In genomic region chr5:36523219-36523703, GRCm38 (mm10) we compare ENCODE assay signal across 22 mouse cellular contexts. TPM values are rescaled to one million over a fixed set of nuclear protein-coding genes. Genes with fewer than 3 reads are reported as not detected.
DNase-seq lines count a peak whose midpoint lies in the region; ATAC-seq and TF ChIP-seq lines count a peak whose summit lies in the region.
"Had no signal": no experiment of that assay in that cellular context is flagged by ENCODE, and none has a peak within 500 bp of the region (broad histone marks: within the 10 kb centered on the region; RNA-seq: fewer than 3 reads in every experiment).

No protein-coding gene starts in this region.

- no peak for TF ChIP-seq CTCF in heart, adult 2 months (IDR thresholded peaks at IDR 0.05)

- DNase-seq in heart, adult 2 months: no peak
- no peak for DNase-seq in liver, embryonic 11.5 days (ENCODE audit: low spot score)
- no peak for DNase-seq in liver
- DNase-seq in cerebellum, adult 11 months: no peak
- DNase-seq in forebrain, embryonic 10.5 days (ENCODE audit: extremely low spot score, low spot score): no peak
- DNase-seq: adrenal gland, adult 8-10 months; cerebellum, adult 18-20 months; cerebellum, postnatal 14 days; right cerebral cortex, adult 18-20 months; right cerebral cortex, postnatal 4 days; thymus, postnatal 36 days had no signal

- H3K27ac ChIP-seq in heart, embryonic 13.5 days (replicated peaks): peak overlapping the region; percentile 63
- H3K27ac ChIP-seq in heart, adult 2 months: no peak overlapping the region
- peak overlapping the region; percentile 36; the same call in 1 of the 2 replicates for H3K27ac ChIP-seq in liver, embryonic 11.5 days (ENCODE audit: low read depth, low read length)
- peak overlapping the region; percentile 38 for H3K27ac ChIP-seq in liver, embryonic 12.5 days
- H3K27ac ChIP-seq in forebrain, embryonic 10.5 days: no peak overlapping the region
- H3K27ac ChIP-seq: embryonic facial prominence, embryonic 13.5 days; forebrain, embryonic 13.5 days; liver, embryonic 15.5 days; midbrain, embryonic 10.5 days had no signal

- H3K4me3 ChIP-seq in heart, embryonic 13.5 days: no peak overlapping the region
- H3K4me3 ChIP-seq in heart, adult 2 months: no peak overlapping the region
- no peak overlapping the region for H3K4me3 ChIP-seq in liver, embryonic 11.5 days (ENCODE audit: low read depth, low read length)
- no peak overlapping the region for H3K4me3 ChIP-seq in liver, embryonic 12.5 days
- H3K4me3 ChIP-seq in forebrain, embryonic 10.5 days: no peak overlapping the region
- H3K4me3 ChIP-seq: embryonic facial prominence, embryonic 13.5 days; erythroblast, embryonic 14.5 days; forebrain, embryonic 13.5 days; liver, embryonic 15.5 days; midbrain, embryonic 10.5 days had no signal

- H3K79me2 ChIP-seq in heart, adult 2 months (replicated peaks; ENCODE audit: control insufficient read depth, insufficient read depth, low read length): no peaks in the 10 kb centered on the region; the same call in 1 of the 2 replicates

- H3K4me1 ChIP-seq in heart, embryonic 13.5 days: peaks cover 25% of the 10 kb centered on the region
- H3K4me1 ChIP-seq in heart, adult 2 months (ENCODE audit: control insufficient read depth, insufficient read depth, low read length): peaks cover 1% of the 10 kb centered on the region; the same call in 1 of the 2 replicates
- peaks cover 6% of the 10 kb centered on the region; the same call in 1 of the 2 replicates for H3K4me1 ChIP-seq in liver, embryonic 11.5 days (replicated peaks; ENCODE audit: control insufficient read depth, insufficient read depth, low read length)
- H3K4me1 ChIP-seq in liver, embryonic 12.5 days: peaks cover 32% of the 10 kb centered on the region
- H3K4me1 ChIP-seq in forebrain, embryonic 10.5 days: 0 out of 2 replicates have a peak, but pooled peaks cover 3% of the 10 kb centered on the region

- no peak for TF ChIP-seq POLR2A in heart, adult 2 months (IDR thresholded peaks at IDR 0.05; ENCODE audit: insufficient read depth, low read depth, low read length)

- H3K27me3 ChIP-seq in heart, embryonic 13.5 days (replicated peaks): no peaks in the 10 kb centered on the region
- no peaks in the 10 kb centered on the region for H3K27me3 ChIP-seq in heart, adult 2 months (ENCODE audit: control insufficient read depth, insufficient read depth, low read length)
- no peaks in the 10 kb centered on the region for H3K27me3 ChIP-seq in liver, embryonic 11.5 days (replicated peaks; ENCODE audit: control insufficient read depth, insufficient read depth, low read length)
- H3K27me3 ChIP-seq in liver, embryonic 12.5 days (replicated peaks): no peaks in the 10 kb centered on the region
- H3K27me3 ChIP-seq in forebrain, embryonic 10.5 days (ENCODE audit: poor library complexity, severe bottlenecking): no peaks in the 10 kb centered on the region
- H3K27me3 ChIP-seq: embryonic facial prominence, embryonic 13.5 days; forebrain, embryonic 13.5 days; liver, embryonic 15.5 days had no signal

- H3K36me3 ChIP-seq in heart, embryonic 13.5 days: peaks cover 57% of the 10 kb centered on the region
- H3K36me3 ChIP-seq in heart, adult 2 months (ENCODE audit: control insufficient read depth, insufficient read depth, low read length): no peaks in the 10 kb centered on the region
- peaks cover 18% of the 10 kb centered on the region; the same call in 1 of the 2 replicates for H3K36me3 ChIP-seq in liver, embryonic 11.5 days (ENCODE audit: control insufficient read depth, insufficient read depth, low read length)
- peaks cover 69% of the 10 kb centered on the region for H3K36me3 ChIP-seq in liver, embryonic 12.5 days
- H3K36me3 ChIP-seq in forebrain, embryonic 10.5 days (replicated peaks): peaks cover 67% of the 10 kb centered on the region

- intact Hi-C loops in heart, adult 2 months (cut with DNase I): no loop called here

- no peak for ATAC-seq in heart, embryonic 13.5 days (ENCODE audit: extremely low read depth, insufficient number of reproducible peaks, low FRiP score, low TSS enrichment)
- ATAC-seq in liver, embryonic 11.5 days (replicated peaks; ENCODE audit: low FRiP score): peak; percentile 83
- ATAC-seq in liver, embryonic 12.5 days: peak; percentile 73; the same call in 1 of the 2 replicates
- peak; percentile 86 for ATAC-seq in megakaryocyte-erythroid progenitor cell, adult 5-6 weeks (replicated peaks; ENCODE audit: low FRiP score, low TSS enrichment, poor library complexity, severe bottlenecking)
- ATAC-seq: activated CD4-positive, CD25-positive, alpha-beta regulatory T cell, adult 4 months; CD4-positive, CD25-positive, alpha-beta regulatory T cell, adult 4 months; forebrain, embryonic 13.5 days; midbrain, embryonic 16.5 days had no signal

- H3K4me2 ChIP-seq in heart, embryonic 13.5 days: no peak overlapping the region
- H3K4me2 ChIP-seq in liver, embryonic 11.5 days: no peak overlapping the region
- H3K4me2 ChIP-seq in liver, embryonic 12.5 days: no peak overlapping the region
- H3K4me2 ChIP-seq: embryonic facial prominence, embryonic 13.5 days; forebrain, embryonic 13.5 days; liver, embryonic 15.5 days had no signal

- no peaks in the 10 kb centered on the region for H3K9me3 ChIP-seq in heart, embryonic 13.5 days
- H3K9me3 ChIP-seq in liver, embryonic 11.5 days (ENCODE audit: control insufficient read depth, low read length): no peaks in the 10 kb centered on the region
- H3K9me3 ChIP-seq in liver, embryonic 12.5 days (replicated peaks): no peaks in the 10 kb centered on the region
- H3K9me3 ChIP-seq in forebrain, embryonic 10.5 days: no peaks in the 10 kb centered on the region
- H3K9me3 ChIP-seq: embryonic facial prominence, embryonic 13.5 days; forebrain, embryonic 13.5 days; liver, embryonic 15.5 days; midbrain, embryonic 10.5 days had no signal

- no peak for TF ChIP-seq EP300 in heart, adult 2 months (IDR thresholded peaks at IDR 0.05; ENCODE audit: insufficient read depth, low read depth, low read length)

- H3K9ac ChIP-seq in heart, embryonic 13.5 days: no peak overlapping the region
- no peak overlapping the region for H3K9ac ChIP-seq in heart, adult 2 months (ENCODE audit: low read depth, low read length)
- H3K9ac ChIP-seq in liver, embryonic 11.5 days (ENCODE audit: low read depth, low read length): no peak overlapping the region
- H3K9ac ChIP-seq in liver, embryonic 12.5 days: no peak overlapping the region
- H3K9ac ChIP-seq: embryonic facial prominence, embryonic 13.5 days; forebrain, embryonic 13.5 days; liver, embryonic 15.5 days had no signal

- WGBS in heart, embryonic 13.5 days: 44% methylated on average over 5 of the region's 5 CpGs
- 39% methylated on average over 5 of the region's 5 CpGs for whole genome bisulfite sequencing in heart, adult 2 months
- 49% methylated on average over 5 of the region's 5 CpGs for WGBS in liver, embryonic 11.5 days
- WGBS in liver, embryonic 12.5 days (ENCODE audit: insufficient replicate concordance): 34% methylated on average over 5 of the region's 5 CpGs
- WGBS in forebrain, embryonic 10.5 days: 92% methylated on average over 5 of the region's 5 CpGs

RNA-seq across cellular contexts. Expression of gene Ccdc96, which starts 38.9 kb away (rescaled TPM):
- polyA plus RNA-seq in heart, embryonic 13.5 days (2015; fragmentation: Nextera tagmentation; extraction: Ambion mirVana): 0.23 and 0.27 TPM in 2 replicates
- total RNA-seq in heart, adult 2 months (2021): under 1 TPM; 0.21 to 0.39 TPM
- 0.09 and 0.14 TPM in 2 replicates for polyA plus RNA-seq in heart, adult 2 months (2012; rRNA removed)
- 0.26 and 0.34 TPM in 2 replicates for polyA plus RNA-seq in liver, embryonic 11.5 days (2014; fragmentation: Nextera tagmentation; extraction: Ambion mirVana)
- 0.25 and 0.31 TPM in 2 replicates for polyA plus RNA-seq in liver, embryonic 12.5 days (2016; fragmentation: Nextera tagmentation; extraction: Ambion mirVana)
- total RNA-seq in megakaryocyte-erythroid progenitor cell, adult 5-6 weeks (2014; fragmentation: Nextera tagmentation): 0.50 TPM in 1 of 2 replicates, not detected in the other
- total RNA-seq in megakaryocyte-erythroid progenitor cell, adult 5-6 weeks (2017): 0.19 and 1.2 TPM in 2 replicates
- 3.6 and 3.8 TPM in 2 replicates for polyA plus RNA-seq in forebrain, embryonic 10.5 days (2016; fragmentation: Nextera tagmentation; extraction: Ambion mirVana)
- polyA plus RNA-seq: activated CD4-positive, CD25-positive, alpha-beta regulatory T cell, adult 4 months; CD4-positive, CD25-positive, alpha-beta regulatory T cell, adult 4 months had no signal

RNA-seq across cellular contexts. Expression of gene Tada2b, which starts 39.2 kb away (rescaled TPM):
- 1.4 and 1.6 TPM in 2 replicates for polyA plus RNA-seq in heart, embryonic 13.5 days (2015; fragmentation: Nextera tagmentation; extraction: Ambion mirVana)
- 10 to 100 TPM; 13.5 to 16.9 TPM for total RNA-seq in heart, adult 2 months (2021)
- polyA plus RNA-seq in heart, adult 2 months (2012; rRNA removed): 8.5 and 11.5 TPM in 2 replicates
- 2.8 and 3.1 TPM in 2 replicates for polyA plus RNA-seq in liver, embryonic 11.5 days (2014; fragmentation: Nextera tagmentation; extraction: Ambion mirVana)
- polyA plus RNA-seq in liver, embryonic 12.5 days (2016; fragmentation: Nextera tagmentation; extraction: Ambion mirVana): 1.5 and 1.6 TPM in 2 replicates
- 13.6 and 17.9 TPM in 2 replicates for total RNA-seq in megakaryocyte-erythroid progenitor cell, adult 5-6 weeks (2014; fragmentation: Nextera tagmentation)
- 17.4 and 20.9 TPM in 2 replicates for total RNA-seq in megakaryocyte-erythroid progenitor cell, adult 5-6 weeks (2017)
- 2.2 TPM in 2 replicates for polyA plus RNA-seq in forebrain, embryonic 10.5 days (2016; fragmentation: Nextera tagmentation; extraction: Ambion mirVana)

RNA-seq across cellular contexts. Expression of gene Grpel1, which starts 58.5 kb away (rescaled TPM):
- 52.9 and 59.4 TPM in 2 replicates for polyA plus RNA-seq in heart, embryonic 13.5 days (2015; fragmentation: Nextera tagmentation; extraction: Ambion mirVana)
- total RNA-seq in heart, adult 2 months (2021): 10 to 100 TPM; 52.1 to 64.3 TPM
- polyA plus RNA-seq in heart, adult 2 months (2012; rRNA removed): 29.8 and 35.5 TPM in 2 replicates
- polyA plus RNA-seq in liver, embryonic 11.5 days (2014; fragmentation: Nextera tagmentation; extraction: Ambion mirVana): 74.6 and 79.9 TPM in 2 replicates
- 52.4 and 52.9 TPM in 2 replicates for polyA plus RNA-seq in liver, embryonic 12.5 days (2016; fragmentation: Nextera tagmentation; extraction: Ambion mirVana)
- 27.8 and 28.8 TPM in 2 replicates for total RNA-seq in megakaryocyte-erythroid progenitor cell, adult 5-6 weeks (2014; fragmentation: Nextera tagmentation)
- total RNA-seq in megakaryocyte-erythroid progenitor cell, adult 5-6 weeks (2017): 33.2 and 40.2 TPM in 2 replicates
- polyA plus RNA-seq in forebrain, embryonic 10.5 days (2016; fragmentation: Nextera tagmentation; extraction: Ambion mirVana): 60.5 and 64.4 TPM in 2 replicates

Comparison
In these comparisons a context has a peak if more than half of its experiments do, and no peak if none do; other contexts are left out.
1. H3K27ac ChIP-seq: peak in heart, embryonic 13.5 days (single experiment), liver, embryonic 11.5 days (single experiment) and liver, embryonic 12.5 days (single experiment); none in heart, adult 2 months (single experiment) and forebrain, embryonic 10.5 days (single experiment).